Mouse (Mus musculus): ENCODE results near the gene Gucy2g.

DNA sequence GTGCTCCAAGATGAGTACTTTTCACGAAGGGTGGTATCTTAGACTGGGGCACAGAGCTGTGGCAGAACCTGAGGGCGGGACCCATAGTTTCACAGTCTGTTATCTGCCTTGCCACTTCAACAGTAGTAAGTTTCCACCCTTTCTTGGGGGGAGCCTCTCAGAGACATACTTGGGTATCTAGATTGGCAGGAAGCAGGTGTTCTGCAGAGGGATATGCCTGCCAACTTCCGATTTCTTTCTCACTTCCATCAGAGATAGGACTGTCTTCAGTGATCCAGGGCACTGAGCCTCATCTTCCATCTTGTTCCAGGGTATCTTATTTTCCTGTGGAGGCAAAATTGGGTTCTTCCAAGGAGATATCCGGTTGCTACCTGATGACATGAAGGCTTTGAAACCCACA lies 43.1 kb upstream of the Gucy2g start:
- TF ChIP-seq CTCF (IDR thresholded peaks at IDR 0.05; ENCODE audit: low read depth, low read length) = no peak
- no peak for TF ChIP-seq GATA2 (IDR thresholded peaks at IDR 0.05; ENCODE audit: borderline replicate concordance, low read depth, low read length)
- TF ChIP-seq TAL1 (conservative IDR thresholded peaks at IDR 0.05; ENCODE audit: low read depth, low read length) = no peak
- no peak for TF ChIP-seq GATA1 (IDR thresholded peaks at IDR 0.05; ENCODE audit: borderline replicate concordance, low read length)
